Mouse (Mus musculus) CH12.LX (cell line): ENCODE measurements around the gene Maml2.

ENCODE experiments used
- CTCF ChIP-seq, 2 experiments: IDR thresholded peaks in 1 of 2; conservative IDR thresholded peaks in 1 of 2; 2 replicates each; pipeline ENCODE4 v1.5.1; 2011 to 2012; ENCODE audit warnings: low read depth in 2 of 2, low read length in 2 of 2, improper control_type of control experiment in 1 of 2, inconsistent platforms in 1 of 2, mild to moderate bottlenecking in 1 of 2, moderate library complexity in 1 of 2
- MAX ChIP-seq: IDR thresholded peaks from 2 replicates; pipeline ENCODE4 v1.6.1; 2011; ENCODE audit warnings: low read length, improper control_type of control experiment
- MXI1 ChIP-seq: IDR thresholded peaks from 2 replicates; pipeline ENCODE4 v1.6.1; 2011; ENCODE audit warnings: mild to moderate bottlenecking, low read depth, low read length, improper control_type of control experiment
- NELFE ChIP-seq: IDR thresholded peaks from 2 replicates; pipeline ENCODE4 v1.6.1; 2011; ENCODE audit warnings: low read depth, low read length, improper control_type of control experiment
- POLR2A ChIP-seq: IDR thresholded peaks from 2 replicates; pipeline ENCODE4 v1.6.1; 2011; ENCODE audit warnings: low read depth, mild to moderate bottlenecking, improper control_type of control experiment, low read length

DNA sequence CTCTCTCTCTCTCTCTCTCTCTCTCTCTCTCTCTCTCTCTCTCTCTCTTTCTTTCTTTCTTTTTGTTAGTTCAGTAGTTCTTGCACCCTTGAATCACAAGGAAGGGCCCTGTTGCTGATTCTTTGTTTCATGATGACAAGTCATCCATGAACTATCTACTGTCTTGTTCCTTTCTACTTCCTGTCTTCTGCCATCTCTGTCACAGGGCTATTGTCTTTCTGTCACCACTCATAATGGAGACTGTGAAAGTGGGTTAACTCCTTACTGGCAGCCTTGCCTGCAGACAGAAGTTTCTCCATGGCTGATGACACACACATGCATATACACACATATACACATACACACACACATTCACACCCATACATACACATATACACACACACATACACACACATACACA lies 216.7 kb downstream of the Maml2 start:
- TF ChIP-seq MXI1 (no peak), MAX (no peak), CTCF (conservative IDR thresholded peaks at IDR 0.05 in 1 of 2, IDR thresholded peaks at IDR 0.05 in 1 of 2; ENCODE audit: low read depth in 2 of 2, low read length in 2 of 2) (no peak), NELFE (no peak), POLR2A (no peak)
